Mouse (Mus musculus): Measurements from ENCODE around the gene Rtn3.

DNA sequence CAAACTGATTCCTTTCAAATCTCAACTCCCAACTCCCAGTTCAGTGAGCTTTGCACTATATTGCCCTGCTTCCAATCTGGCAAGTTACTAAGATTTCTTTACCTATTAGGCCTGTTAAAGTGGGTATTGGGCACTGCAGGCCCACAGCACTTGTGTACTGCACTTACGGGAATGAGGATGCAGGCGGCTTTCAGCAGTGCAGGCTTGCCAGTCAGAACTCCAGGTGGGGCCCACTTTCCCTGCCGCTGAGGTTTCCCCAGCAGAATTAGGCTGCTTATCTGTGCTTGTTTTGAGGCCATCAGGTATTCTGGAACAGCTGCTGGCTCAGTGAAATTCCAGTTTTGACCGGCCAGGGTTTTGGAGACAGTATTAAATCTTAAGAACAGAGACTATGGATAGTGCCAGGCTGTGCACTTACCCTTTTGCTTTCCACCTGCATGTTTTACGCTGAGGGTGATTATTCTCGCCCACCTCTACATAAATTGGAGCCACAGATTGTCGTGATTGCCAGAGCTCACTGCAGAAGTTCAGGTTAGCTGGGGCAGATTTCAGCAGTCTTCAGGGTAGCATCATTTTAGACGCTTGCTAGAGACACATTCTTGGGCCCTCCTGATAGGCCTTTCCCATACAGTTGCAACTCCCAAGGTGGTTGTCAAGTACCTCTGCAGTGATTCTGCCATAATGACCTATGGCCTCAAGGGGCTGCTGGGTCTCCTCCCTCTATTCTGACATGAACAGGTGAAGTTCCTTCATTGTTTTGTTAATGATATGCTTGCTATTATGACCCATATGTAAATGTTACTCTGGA is 58.3 kb downstream of the Rtn3 start:
- TF ChIP-seq CTCF (IDR thresholded peaks at IDR 0.05; ENCODE audit: low read depth) (no peak), EP300 (IDR thresholded peaks at IDR 0.05; ENCODE audit: low read depth) (no peak)
